Mouse (Mus musculus) layer of hippocampus, adult 18-20 months (tissue): ENCODE results near the gene Tmem63a. TPM values are rescaled to one million over a fixed set of nuclear protein-coding genes. Genes with fewer than 3 reads are reported as not detected.

Experiments
- total RNA-seq, 2 experiments: library from RNA; stranded (reverse); gene quantifications; 2 replicates each; pipeline ENCODE4 v1.2.3; 2021

Tmem63a gene
- total RNA-seq, 2 experiments from 2014 or later: 27.0 to 28.3 TPM

Other genes with a start within 250 kb of the Tmem63a start
- gene Mixl1, start 245.3 kb upstream of the Tmem63a start, total RNA-seq: not detected
- 10 to 100 TPM; 34.3 to 34.8 TPM for gene Acbd3, start 216.3 kb upstream of the Tmem63a start, total RNA-seq
- gene H3f3a, start 128.4 kb upstream of the Tmem63a start, total RNA-seq: 100 to 1,000 TPM; 316 to 322 TPM
- 10 to 100 TPM; 23.1 to 23.8 TPM for gene Sde2, start 91.2 kb upstream of the Tmem63a start, total RNA-seq
- 1 to 10 TPM; 1.3 to 2.3 TPM for gene Lefty2, start 49.2 kb upstream of the Tmem63a start, total RNA-seq
- 10 to 100 TPM; 44.0 to 44.1 TPM for gene Pycr2, start 38.1 kb upstream of the Tmem63a start, total RNA-seq
- 10 to 100 TPM in 1 of 2 experiments, 1 to 10 TPM in 1; 8.5 to 15.2 TPM for gene Lefty1, start 7.3 kb upstream of the Tmem63a start, total RNA-seq
- gene Ephx1, start 78.6 kb downstream of the Tmem63a start, total RNA-seq: 10 to 100 TPM; 32.2 to 33.3 TPM
- gene 9130409I23Rik, start 108.9 kb downstream of the Tmem63a start, total RNA-seq: not detected
- gene Nvl, start 201.9 kb downstream of the Tmem63a start, total RNA-seq: 10 to 100 TPM; 29.2 to 30.2 TPM
- gene Cnih4, start 202.3 kb downstream of the Tmem63a start, total RNA-seq: 10 to 100 TPM; 30.1 to 30.9 TPM